Mouse (Mus musculus) telencephalon, adult 2 months (tissue): ENCODE data around the gene Lgmn.

Experiments used
- DNase-seq: peaks from one replicate; pipeline ENCODE4 v3.0.0-alpha.2; 2011; ENCODE audit warnings: low read depth, low spot score

The Lgmn gene

GRCm38 (mm10) chr12:102432238-102432637, 7.4 kb downstream of the Lgmn start:
- DNase-seq, result no peak

GRCm38 (mm10) chr12:102430228-102430627, 9.4 kb downstream of the Lgmn start:
- no peak for DNase-seq

- no peak for DNase-seq
Observed at GRCm38 (mm10) chr12:102429656-102430055, 10.0 kb downstream of the Lgmn start.

GRCm38 (mm10) chr12:102426285-102426684, 13.3 kb downstream of the Lgmn start:
- no peak for DNase-seq

- no peak for DNase-seq
Observed at GRCm38 (mm10) chr12:102425048-102425578, 14.5 kb downstream of the Lgmn start.

GRCm38 (mm10) chr12:102424456-102424855, 15.2 kb downstream of the Lgmn start:
- DNase-seq, result no peak

- no peak for DNase-seq
Observed at GRCm38 (mm10) chr12:102423625-102424024, 16.0 kb downstream of the Lgmn start.

GRCm38 (mm10) chr12:102422623-102423320, 16.8 kb downstream of the Lgmn start:
- no peak for DNase-seq

- DNase-seq, result no peak
Observed at GRCm38 (mm10) chr12:102422065-102422464, 17.5 kb downstream of the Lgmn start.

- no peak for DNase-seq
Observed at GRCm38 (mm10) chr12:102420168-102420890, 19.3 kb downstream of the Lgmn start.

- DNase-seq, result peak; percentile 80
Observed at GRCm38 (mm10) chr12:102419544-102419943, 20.1 kb downstream of the Lgmn start.

- DNase-seq, result no peak
Observed at GRCm38 (mm10) chr12:102417701-102418100, 21.9 kb downstream of the Lgmn start.

- no peak for DNase-seq
Observed at GRCm38 (mm10) chr12:102416955-102417510, 22.6 kb downstream of the Lgmn start.

- no peak for DNase-seq
Observed at GRCm38 (mm10) chr12:102416391-102416837, 23.2 kb downstream of the Lgmn start.

- no peak for DNase-seq
Observed at GRCm38 (mm10) chr12:102414686-102415085, 24.9 kb downstream of the Lgmn start.

GRCm38 (mm10) chr12:102413171-102413570, 26.4 kb downstream of the Lgmn start:
- DNase-seq, result no peak

- DNase-seq, result no peak
Observed at GRCm38 (mm10) chr12:102398588-102398987, 41.0 kb downstream of the Lgmn start.

- no peak for DNase-seq
Observed at GRCm38 (mm10) chr12:102395998-102396991, 43.3 kb downstream of the Lgmn start.

GRCm38 (mm10) chr12:102395537-102395936, 44.1 kb downstream of the Lgmn start:
- no peak for DNase-seq

GRCm38 (mm10) chr12:102394496-102394895, 45.1 kb downstream of the Lgmn start:
- no peak for DNase-seq

- DNase-seq, result no peak
Observed at GRCm38 (mm10) chr12:102391982-102392381, 47.6 kb downstream of the Lgmn start.
